Mouse (Mus musculus): ENCODE results near the gene Kpna4. TPM values are rescaled to one million over a fixed set of nuclear protein-coding genes. Genes with fewer than 3 reads are reported as not detected.

Gene Kpna4
- polyA plus RNA-seq, 1 experiment, result 47.1 TPM

Other genes with a start within 250 kb of the Kpna4 start
- gene Ift80, start 122.5 kb downstream of the Kpna4 start, polyA plus RNA-seq (2012; ENCODE audit: insufficient read depth, insufficient read length, missing spikeins), result 2.7 and 3.3 TPM in 2 replicates
- gene Smc4, start 122.4 kb downstream of the Kpna4 start, polyA plus RNA-seq (2012; ENCODE audit: insufficient read depth, insufficient read length, missing spikeins), result 6.3 and 7.3 TPM in 2 replicates
- not detected in 2 replicates for gene Trim59, start 82.4 kb downstream of the Kpna4 start, polyA plus RNA-seq (2012; ENCODE audit: insufficient read depth, insufficient read length, missing spikeins)
- not detected in 2 replicates for gene Arl14, start 95.3 kb upstream of the Kpna4 start, polyA plus RNA-seq (2012; ENCODE audit: insufficient read depth, insufficient read length, missing spikeins)
- 4.9 and 5.0 TPM in 2 replicates for gene Ppm1l, start 189.7 kb upstream of the Kpna4 start, polyA plus RNA-seq (2012; ENCODE audit: insufficient read depth, insufficient read length, missing spikeins)

Measured in brown adipose tissue, adult 24 weeks (tissue).